Comparison of ENCODE assay signal across 13 mouse cellular contexts in the genomic region with DNA sequence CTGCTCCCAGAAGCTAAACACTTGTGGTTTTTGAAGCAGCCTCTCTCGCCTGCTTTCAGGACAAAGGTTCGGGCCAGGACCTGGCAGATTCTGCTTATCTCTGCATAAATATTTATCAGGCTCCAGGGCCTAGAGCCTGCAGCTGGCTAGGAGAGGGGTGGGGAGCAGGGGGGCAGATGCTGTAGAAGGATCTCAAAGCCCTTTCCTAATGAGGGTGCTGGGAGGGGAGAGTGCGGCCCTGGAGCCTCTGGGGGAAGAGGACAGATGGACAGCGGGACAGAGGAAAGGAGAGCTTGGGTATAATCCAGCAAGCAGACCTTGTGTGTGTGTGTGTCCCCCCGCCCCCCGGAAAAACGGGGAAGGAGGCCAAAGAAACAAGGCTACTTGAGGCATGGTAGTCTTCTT. TPM values are rescaled to one million over a fixed set of nuclear protein-coding genes. Genes with fewer than 3 reads are reported as not detected.
DNase-seq lines count a peak whose midpoint lies in the region; ATAC-seq lines count a peak whose summit lies in the region.
"Had no signal": no experiment of that assay in that cellular context is flagged by ENCODE, and none has a peak within 500 bp of the region (broad histone marks: within the 10 kb centered on the region; RNA-seq: fewer than 3 reads in every experiment).

No protein-coding gene starts in this region.

- peaks cover 42% of the 10 kb centered on the region for H3K4me1 ChIP-seq in kidney, embryonic 16.5 days (ENCODE audit: insufficient read depth, low read length)
- peaks cover 59% of the 10 kb centered on the region for H3K4me1 ChIP-seq in embryonic facial prominence, embryonic 13.5 days
- H3K4me1 ChIP-seq in hindbrain, embryonic 15.5 days (replicated peaks): peaks cover 49% of the 10 kb centered on the region
- peaks cover 44% of the 10 kb centered on the region for H3K4me1 ChIP-seq in midbrain, embryonic 16.5 days (ENCODE audit: control insufficient read depth, insufficient read depth, low read length)

- peaks cover 8% of the 10 kb centered on the region; the same call in 1 of the 2 replicates for H3K36me3 ChIP-seq in kidney, embryonic 16.5 days (ENCODE audit: insufficient read depth, low read length)
- peaks cover 14% of the 10 kb centered on the region for H3K36me3 ChIP-seq in embryonic facial prominence, embryonic 13.5 days
- H3K36me3 ChIP-seq in hindbrain, embryonic 15.5 days: peaks cover 8% of the 10 kb centered on the region
- peaks cover 7% of the 10 kb centered on the region; the same call in 1 of the 2 replicates for H3K36me3 ChIP-seq in midbrain, embryonic 16.5 days (ENCODE audit: control insufficient read depth, insufficient read depth, low read length)

- H3K9me3 ChIP-seq in kidney, embryonic 16.5 days (ENCODE audit: low read length): no peaks in the 10 kb centered on the region
- no peaks in the 10 kb centered on the region for H3K9me3 ChIP-seq in embryonic facial prominence, embryonic 13.5 days
- H3K9me3 ChIP-seq in hindbrain, embryonic 15.5 days: no peaks in the 10 kb centered on the region
- no peaks in the 10 kb centered on the region for H3K9me3 ChIP-seq in midbrain, embryonic 16.5 days (replicated peaks; ENCODE audit: control insufficient read depth, low read length, poor library complexity, severe bottlenecking)

- no peaks in the 10 kb centered on the region for H3K27me3 ChIP-seq in kidney, embryonic 16.5 days (ENCODE audit: insufficient read depth, low read length)
- H3K27me3 ChIP-seq in embryonic facial prominence, embryonic 13.5 days: no peaks in the 10 kb centered on the region
- H3K27me3 ChIP-seq in hindbrain, embryonic 15.5 days: no peaks in the 10 kb centered on the region
- no peaks in the 10 kb centered on the region for H3K27me3 ChIP-seq in midbrain, embryonic 16.5 days (ENCODE audit: control insufficient read depth, insufficient read depth, low read depth, low read length)

- no peak overlapping the region for H3K4me3 ChIP-seq in kidney, embryonic 16.5 days (ENCODE audit: low read length)
- no peak overlapping the region for H3K4me3 ChIP-seq in embryonic facial prominence, embryonic 13.5 days
- no peak overlapping the region for H3K4me3 ChIP-seq in hindbrain, embryonic 15.5 days
- no peak overlapping the region for H3K4me3 ChIP-seq in midbrain, embryonic 16.5 days (ENCODE audit: low read depth, low read length)

- peak overlapping the region; percentile 37; the same call in 1 of the 2 replicates for H3K9ac ChIP-seq in kidney, embryonic 16.5 days (replicated peaks; ENCODE audit: low read length)
- H3K9ac ChIP-seq in embryonic facial prominence, embryonic 13.5 days: no peak overlapping the region
- H3K9ac ChIP-seq in hindbrain, embryonic 15.5 days: no peak overlapping the region; the same call in 1 of the 2 replicates
- peak overlapping the region; percentile 58; the same call in 1 of the 2 replicates for H3K9ac ChIP-seq in midbrain, embryonic 16.5 days (ENCODE audit: low read depth, low read length)
- H3K9ac ChIP-seq: liver, embryonic 14.5 days had no signal

- no peak overlapping the region; the same call in 1 of the 2 replicates for H3K4me2 ChIP-seq in kidney, embryonic 16.5 days (replicated peaks; ENCODE audit: low read depth, low read length)
- peak overlapping the region; percentile 57 for H3K4me2 ChIP-seq in embryonic facial prominence, embryonic 13.5 days
- H3K4me2 ChIP-seq in hindbrain, embryonic 15.5 days: peak overlapping the region; percentile 41; the same call in 1 of the 2 replicates
- no peak overlapping the region; the same call in 1 of the 2 replicates for H3K4me2 ChIP-seq in midbrain, embryonic 16.5 days (ENCODE audit: low read length)

- peak overlapping the region; percentile 90 for H3K27ac ChIP-seq in kidney, embryonic 16.5 days (ENCODE audit: low read length)
- peak overlapping the region; percentile 97 for H3K27ac ChIP-seq in embryonic facial prominence, embryonic 13.5 days
- H3K27ac ChIP-seq in hindbrain, embryonic 15.5 days (replicated peaks): peak overlapping the region; percentile 66
- H3K27ac ChIP-seq in midbrain, embryonic 16.5 days (ENCODE audit: low read length): peak overlapping the region; percentile 91
- H3K27ac ChIP-seq: liver, embryonic 14.5 days had no signal

- intact Hi-C loops in left cerebral cortex, postnatal 14 days (cut with DNase I): loop anchor here (5.0 kb wide), 1 partner anchor 87 kb away; no protein-coding TSS in a partner anchor

- 30% methylated on average over 7 of the region's 7 CpGs for WGBS in kidney, embryonic 16.5 days
- WGBS in embryonic facial prominence, embryonic 13.5 days: 37% methylated on average over 7 of the region's 7 CpGs
- WGBS in hindbrain, embryonic 15.5 days: 16% methylated on average over 6 of the region's 7 CpGs
- WGBS in midbrain, embryonic 16.5 days: 21% methylated on average over 7 of the region's 7 CpGs

- DNase-seq in kidney, postnatal 14 days: no peak
- no peak for DNase-seq in frontal cortex, adult 2 months (ENCODE audit: extremely low spot score in 1 of 2, low spot score in 1 of 2)
- no peak for DNase-seq in left cerebral cortex, postnatal 14 days (ENCODE audit: low spot score in 2 of 2)
- DNase-seq in frontal cortex, postnatal 25 days (ENCODE audit: low spot score in 2 of 2): no peak
- DNase-seq: cerebellum, adult 9-10 months; right cerebral cortex, postnatal 25 days had no signal

- ATAC-seq in kidney, embryonic 16.5 days (ENCODE audit: low FRiP score, low TSS enrichment): no peak
- no peak for ATAC-seq in embryonic facial prominence, embryonic 13.5 days (ENCODE audit: insufficient number of reproducible peaks, insufficient read depth, low FRiP score, low TSS enrichment, low read depth)
- no peak for ATAC-seq in hindbrain, embryonic 15.5 days (ENCODE audit: low FRiP score, low read depth)
- ATAC-seq in midbrain, embryonic 16.5 days: no peak

RNA-seq across cellular contexts. Expression of a gene that starts 24.3 kb away (rescaled TPM):
- polyA plus RNA-seq in kidney, embryonic 16.5 days (2015; fragmentation: Nextera tagmentation; extraction: Ambion mirVana): 20.9 and 25.7 TPM in 2 replicates
- 37.7 and 44.0 TPM in 2 replicates for polyA plus RNA-seq in embryonic facial prominence, embryonic 13.5 days (2015; fragmentation: Nextera tagmentation; extraction: Ambion mirVana)
- 14.0 and 18.5 TPM in 2 replicates for polyA plus RNA-seq in hindbrain, embryonic 15.5 days (2015; fragmentation: Nextera tagmentation; extraction: Ambion mirVana)
- 16.6 and 19.2 TPM in 2 replicates for polyA plus RNA-seq in midbrain, embryonic 16.5 days (2015; fragmentation: Nextera tagmentation; extraction: Ambion mirVana)
- polyA plus RNA-seq in frontal cortex, adult 2 months (2012; rRNA removed): 21.2 and 22.3 TPM in 2 replicates
- total RNA-seq in left cerebral cortex, postnatal 14 days (2021): 10 to 100 TPM; 11.7 to 16.2 TPM

RNA-seq across cellular contexts. Expression of a gene that starts 36.2 kb away (rescaled TPM):
- 203 and 214 TPM in 2 replicates for polyA plus RNA-seq in kidney, embryonic 16.5 days (2015; fragmentation: Nextera tagmentation; extraction: Ambion mirVana)
- 262 and 274 TPM in 2 replicates for polyA plus RNA-seq in embryonic facial prominence, embryonic 13.5 days (2015; fragmentation: Nextera tagmentation; extraction: Ambion mirVana)
- polyA plus RNA-seq in hindbrain, embryonic 15.5 days (2015; fragmentation: Nextera tagmentation; extraction: Ambion mirVana): 230 and 247 TPM in 2 replicates
- 239 and 270 TPM in 2 replicates for polyA plus RNA-seq in midbrain, embryonic 16.5 days (2015; fragmentation: Nextera tagmentation; extraction: Ambion mirVana)
- 152 and 180 TPM in 2 replicates for polyA plus RNA-seq in frontal cortex, adult 2 months (2012; rRNA removed)
- total RNA-seq in left cerebral cortex, postnatal 14 days (2021): 100 to 1,000 TPM; 147 to 166 TPM

RNA-seq across cellular contexts. Expression of a gene that starts 55.1 kb away (rescaled TPM):
- polyA plus RNA-seq in kidney, embryonic 16.5 days (2015; fragmentation: Nextera tagmentation; extraction: Ambion mirVana): 2.8 and 3.0 TPM in 2 replicates
- 1.2 and 2.0 TPM in 2 replicates for polyA plus RNA-seq in embryonic facial prominence, embryonic 13.5 days (2015; fragmentation: Nextera tagmentation; extraction: Ambion mirVana)
- polyA plus RNA-seq in hindbrain, embryonic 15.5 days (2015; fragmentation: Nextera tagmentation; extraction: Ambion mirVana): 2.0 and 3.6 TPM in 2 replicates
- polyA plus RNA-seq in midbrain, embryonic 16.5 days (2015; fragmentation: Nextera tagmentation; extraction: Ambion mirVana): 1.6 and 2.2 TPM in 2 replicates
- 0.15 and 0.28 TPM in 2 replicates for polyA plus RNA-seq in frontal cortex, adult 2 months (2012; rRNA removed)
- total RNA-seq in left cerebral cortex, postnatal 14 days (2021): under 1 TPM; 0.42 to 0.66 TPM
- total RNA-seq: CH12.LX; layer of hippocampus, adult 18-20 months had no signal

Comparison
In these comparisons a context has a peak if more than half of its experiments do, and no peak if none do; other contexts are left out.
1. H3K4me2 ChIP-seq: peak in embryonic facial prominence, embryonic 13.5 days (single experiment) and hindbrain, embryonic 15.5 days (single experiment); none in kidney, embryonic 16.5 days (single experiment) and midbrain, embryonic 16.5 days (single experiment).
2. H3K9ac ChIP-seq: peak in kidney, embryonic 16.5 days (single experiment) and midbrain, embryonic 16.5 days (single experiment); none in embryonic facial prominence, embryonic 13.5 days (single experiment) and hindbrain, embryonic 15.5 days (single experiment).
3. Peak in every context shown above with its lines, with median percentiles within 50 percentile points of each other: H3K27ac ChIP-seq.